Mouse (Mus musculus): ENCODE data around the gene Myadm. TPM values are rescaled to one million over a fixed set of nuclear protein-coding genes. Genes with fewer than 3 reads are reported as not detected.
A peak's percentile ranks its signal among the peaks of the same experiment; 100 is the strongest.

The Myadm gene
- polyA plus RNA-seq, 1 experiment from 2014 or later: 238 TPM

GRCm38 (mm10) chr7:3320856-3321255, 32.0 kb downstream of the Myadm start:
- H3K36me3 ChIP-seq (ENCODE audit: control insufficient read depth, insufficient read depth): no peaks in the 10 kb centered on the region
- H3K4me2 ChIP-seq (ENCODE audit: low read depth, low read length): no peak overlapping the region
- no peaks in the 10 kb centered on the region for H3K9me3 ChIP-seq (replicated peaks; ENCODE audit: control insufficient read depth, low read length)
- H3K4me1 ChIP-seq (ENCODE audit: control insufficient read depth, insufficient read depth, low read length): no peaks in the 10 kb centered on the region; the same call in 1 of the 2 replicates
- no peaks in the 10 kb centered on the region for H3K27me3 ChIP-seq (ENCODE audit: control insufficient read depth, insufficient read depth, low read length)
- H3K9ac ChIP-seq (ENCODE audit: low read length): no peak overlapping the region
- H3K4me3 ChIP-seq (ENCODE audit: low read length): no peak overlapping the region
- no peak for ATAC-seq (replicated peaks; ENCODE audit: extremely low read depth, insufficient read depth, low FRiP score)
- 59% methylated on average over 3 of the region's 3 CpGs for WGBS
- H3K27ac ChIP-seq (ENCODE audit: low read length): no peak overlapping the region

GRCm38 (mm10) chr7:3323826-3324225, 34.9 kb downstream of the Myadm start:
- no peaks in the 10 kb centered on the region for H3K4me1 ChIP-seq (ENCODE audit: control insufficient read depth, insufficient read depth, low read length)
- H3K36me3 ChIP-seq (ENCODE audit: control insufficient read depth, insufficient read depth): no peaks in the 10 kb centered on the region
- H3K4me2 ChIP-seq (ENCODE audit: low read depth, low read length): no peak overlapping the region
- no peak overlapping the region for H3K4me3 ChIP-seq (ENCODE audit: low read length)
- ATAC-seq (replicated peaks; ENCODE audit: extremely low read depth, insufficient read depth, low FRiP score): no peak
- H3K9me3 ChIP-seq (replicated peaks; ENCODE audit: control insufficient read depth, low read length): no peaks in the 10 kb centered on the region
- WGBS: 77% methylated on average over 1 of the region's 1 CpGs
- H3K27ac ChIP-seq (ENCODE audit: low read length): no peak overlapping the region
- H3K27me3 ChIP-seq (ENCODE audit: control insufficient read depth, insufficient read depth, low read length): 0 out of 2 replicates have a peak, but pooled peaks cover 3% of the 10 kb centered on the region
- no peak overlapping the region for H3K9ac ChIP-seq (ENCODE audit: low read length)

GRCm38 (mm10) chr7:3327961-3328360, 39.1 kb downstream of the Myadm start:
- H3K36me3 ChIP-seq (ENCODE audit: control insufficient read depth, insufficient read depth): no peaks in the 10 kb centered on the region
- H3K27me3 ChIP-seq (ENCODE audit: control insufficient read depth, insufficient read depth, low read length): peaks cover 23% of the 10 kb centered on the region
- H3K9ac ChIP-seq (ENCODE audit: low read length): no peak overlapping the region
- H3K27ac ChIP-seq (ENCODE audit: low read length): no peak overlapping the region
- no peak overlapping the region for H3K4me2 ChIP-seq (ENCODE audit: low read depth, low read length)
- no peak overlapping the region for H3K4me3 ChIP-seq (ENCODE audit: low read length)
- 57% methylated on average over 4 of the region's 4 CpGs for WGBS
- no peaks in the 10 kb centered on the region for H3K9me3 ChIP-seq (replicated peaks; ENCODE audit: control insufficient read depth, low read length)
- H3K4me1 ChIP-seq (ENCODE audit: control insufficient read depth, insufficient read depth, low read length): peaks cover 15% of the 10 kb centered on the region
- no peak for ATAC-seq (replicated peaks; ENCODE audit: extremely low read depth, insufficient read depth, low FRiP score)

DNA sequence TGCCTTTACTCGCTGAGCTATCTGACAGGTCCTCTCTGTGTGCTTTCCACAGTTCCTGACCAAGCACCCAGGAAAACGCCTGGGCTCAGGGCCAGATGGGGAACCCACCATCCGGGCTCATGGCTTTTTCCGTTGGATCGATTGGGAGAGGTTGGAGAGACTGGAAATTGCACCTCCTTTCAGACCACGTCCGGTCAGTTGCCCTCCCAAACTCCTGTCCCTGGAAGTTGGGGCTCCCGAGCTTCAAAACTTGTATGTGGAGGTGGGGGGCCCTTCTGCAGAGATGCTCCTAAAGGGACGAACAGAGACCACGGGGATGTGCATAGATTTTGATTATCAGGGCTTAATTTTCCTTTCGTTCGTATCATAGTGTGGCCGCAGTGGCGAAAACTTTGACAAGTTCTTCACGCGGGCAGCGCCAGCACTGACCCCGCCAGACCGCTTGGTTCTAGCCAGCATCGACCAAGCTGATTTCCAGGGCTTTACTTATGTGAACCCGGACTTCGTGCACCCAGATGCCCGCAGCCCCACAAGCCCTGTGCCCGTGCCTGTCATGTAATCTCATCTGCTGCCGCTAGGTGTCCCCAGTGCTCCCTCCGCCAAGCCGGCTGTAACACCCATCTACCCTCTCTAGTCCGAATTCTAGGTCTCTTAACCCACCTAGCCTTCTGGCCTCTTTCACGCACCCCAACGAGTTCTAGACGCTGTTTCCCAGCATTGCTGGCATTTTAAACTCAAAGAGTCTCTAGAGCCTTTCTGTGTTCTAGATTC, 41.1 kb downstream of the Myadm start:
- 19% methylated on average over 31 of the region's 31 CpGs for WGBS
- no peaks in the 10 kb centered on the region for H3K36me3 ChIP-seq (ENCODE audit: control insufficient read depth, insufficient read depth)
- peaks cover 36% of the 10 kb centered on the region for H3K27me3 ChIP-seq (ENCODE audit: control insufficient read depth, insufficient read depth, low read length)
- peak overlapping the region; percentile 44; the same call in 1 of the 2 replicates for H3K4me2 ChIP-seq (ENCODE audit: low read depth, low read length)
- H3K4me1 ChIP-seq (ENCODE audit: control insufficient read depth, insufficient read depth, low read length): peaks cover 18% of the 10 kb centered on the region
- H3K9ac ChIP-seq (ENCODE audit: low read length): 0 out of 2 replicates have a peak overlapping the region, but pooled peaks have one; percentile 12
- ATAC-seq (replicated peaks; ENCODE audit: extremely low read depth, insufficient read depth, low FRiP score): peak; percentile 54
- H3K4me3 ChIP-seq (ENCODE audit: low read length): no peak overlapping the region
- no peak overlapping the region for H3K27ac ChIP-seq (ENCODE audit: low read length)
- H3K9me3 ChIP-seq (replicated peaks; ENCODE audit: control insufficient read depth, low read length): no peaks in the 10 kb centered on the region

GRCm38 (mm10) chr7:3331171-3331570, 42.3 kb downstream of the Myadm start:
- no peaks in the 10 kb centered on the region for H3K9me3 ChIP-seq (replicated peaks; ENCODE audit: control insufficient read depth, low read length)
- H3K9ac ChIP-seq (ENCODE audit: low read length): no peak overlapping the region; the same call in 1 of the 2 replicates
- no peak overlapping the region for H3K27ac ChIP-seq (ENCODE audit: low read length)
- peaks cover 38% of the 10 kb centered on the region for H3K27me3 ChIP-seq (ENCODE audit: control insufficient read depth, insufficient read depth, low read length)
- no peak for ATAC-seq (replicated peaks; ENCODE audit: extremely low read depth, insufficient read depth, low FRiP score)
- H3K4me3 ChIP-seq (ENCODE audit: low read length): peak overlapping the region; percentile 54
- H3K4me2 ChIP-seq (ENCODE audit: low read depth, low read length): peak overlapping the region; percentile 69
- 46% methylated on average over 6 of the region's 6 CpGs for WGBS
- H3K36me3 ChIP-seq (ENCODE audit: control insufficient read depth, insufficient read depth): no peaks in the 10 kb centered on the region
- H3K4me1 ChIP-seq (ENCODE audit: control insufficient read depth, insufficient read depth, low read length): peaks cover 18% of the 10 kb centered on the region

DNA sequence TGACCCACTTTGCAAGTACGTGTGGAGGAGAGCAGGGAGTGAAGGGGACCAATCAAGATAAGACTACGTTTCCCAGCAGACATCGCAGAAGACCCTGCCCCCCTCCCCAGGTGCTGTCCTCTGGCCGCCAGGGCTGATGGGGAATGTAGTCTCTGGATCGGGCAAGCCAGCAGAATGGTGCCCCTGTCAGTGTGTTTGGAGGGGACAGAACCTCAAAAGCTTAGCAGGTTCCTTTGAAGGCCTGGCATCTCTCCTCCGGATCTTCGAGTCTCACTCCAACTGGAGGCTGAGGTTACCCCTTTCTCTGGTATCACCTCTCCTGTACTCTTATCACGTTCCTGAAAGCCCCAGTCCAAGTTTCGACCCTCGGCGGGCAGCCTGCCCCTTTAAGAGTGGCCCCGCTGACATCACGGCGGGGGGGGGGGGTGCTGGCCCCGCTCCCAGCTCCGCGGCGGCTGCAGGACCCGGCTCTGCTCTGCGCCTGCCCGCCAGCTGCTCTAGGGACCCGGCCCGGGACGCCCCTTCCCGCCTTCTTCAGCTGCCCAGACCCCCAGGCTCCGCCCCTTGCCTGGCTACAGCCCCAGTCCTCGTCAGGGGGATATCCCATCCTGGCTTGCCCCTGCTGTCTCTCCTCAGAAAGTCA, 42.8 kb downstream of the Myadm start:
- Histone ChIP-seq H3K27ac (ENCODE audit: low read length) (no peak overlapping the region), H3K36me3 (ENCODE audit: control insufficient read depth, insufficient read depth) (no peaks in the 10 kb centered on the region), H3K27me3 (ENCODE audit: control insufficient read depth, insufficient read depth, low read length) (peaks cover 39% of the 10 kb centered on the region), H3K4me1 (ENCODE audit: control insufficient read depth, insufficient read depth, low read length) (peaks cover 18% of the 10 kb centered on the region), H3K4me2 (ENCODE audit: low read depth, low read length) (peak overlapping the region; percentile 69), H3K9me3 (replicated peaks; ENCODE audit: control insufficient read depth, low read length) (no peaks in the 10 kb centered on the region), H3K4me3 (ENCODE audit: low read length) (peak overlapping the region; percentile 54), H3K9ac (ENCODE audit: low read length) (peak overlapping the region; percentile 54)
- under 1% methylated on average over 24 of the region's 27 CpGs for WGBS
- ATAC-seq (replicated peaks; ENCODE audit: extremely low read depth, insufficient read depth, low FRiP score): peak; percentile 87

DNA sequence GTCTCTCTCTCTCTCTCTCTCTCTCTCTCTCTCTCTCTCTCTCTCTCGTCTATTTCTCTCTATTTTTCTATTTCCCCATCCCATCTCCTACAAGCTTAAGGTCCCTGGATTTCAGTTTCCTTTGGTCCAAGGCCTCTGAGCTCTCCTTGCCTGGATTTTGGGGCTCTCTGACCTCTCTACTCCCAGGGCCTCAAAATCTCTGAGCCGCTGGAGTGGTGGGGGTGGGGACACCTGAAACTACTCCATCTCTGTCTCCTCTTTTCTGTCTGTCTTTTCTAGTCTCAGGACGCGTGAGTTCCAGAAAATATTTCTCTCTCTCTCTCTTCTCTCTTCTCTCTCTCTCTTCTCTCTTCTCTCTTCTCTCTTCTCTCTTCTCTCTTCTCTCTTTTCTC, 43.3 kb downstream of the Myadm start:
- Histone ChIP-seq H3K4me2 (ENCODE audit: low read depth, low read length) (peak overlapping the region; percentile 69), H3K27me3 (ENCODE audit: control insufficient read depth, insufficient read depth, low read length) (peaks cover 41% of the 10 kb centered on the region), H3K36me3 (ENCODE audit: control insufficient read depth, insufficient read depth) (no peaks in the 10 kb centered on the region), H3K27ac (ENCODE audit: low read length) (0 out of 2 replicates have a peak overlapping the region, but pooled peaks have one; percentile 25), H3K9ac (ENCODE audit: low read length) (0 out of 2 replicates have a peak overlapping the region, but pooled peaks have one; percentile 54), H3K4me3 (ENCODE audit: low read length) (peak overlapping the region; percentile 54), H3K4me1 (ENCODE audit: control insufficient read depth, insufficient read depth, low read length) (peaks cover 18% of the 10 kb centered on the region), H3K9me3 (replicated peaks; ENCODE audit: control insufficient read depth, low read length) (no peaks in the 10 kb centered on the region)
- ATAC-seq (replicated peaks; ENCODE audit: extremely low read depth, insufficient read depth, low FRiP score): no peak
- WGBS: 0% methylated on average over 4 of the region's 4 CpGs

DNA sequence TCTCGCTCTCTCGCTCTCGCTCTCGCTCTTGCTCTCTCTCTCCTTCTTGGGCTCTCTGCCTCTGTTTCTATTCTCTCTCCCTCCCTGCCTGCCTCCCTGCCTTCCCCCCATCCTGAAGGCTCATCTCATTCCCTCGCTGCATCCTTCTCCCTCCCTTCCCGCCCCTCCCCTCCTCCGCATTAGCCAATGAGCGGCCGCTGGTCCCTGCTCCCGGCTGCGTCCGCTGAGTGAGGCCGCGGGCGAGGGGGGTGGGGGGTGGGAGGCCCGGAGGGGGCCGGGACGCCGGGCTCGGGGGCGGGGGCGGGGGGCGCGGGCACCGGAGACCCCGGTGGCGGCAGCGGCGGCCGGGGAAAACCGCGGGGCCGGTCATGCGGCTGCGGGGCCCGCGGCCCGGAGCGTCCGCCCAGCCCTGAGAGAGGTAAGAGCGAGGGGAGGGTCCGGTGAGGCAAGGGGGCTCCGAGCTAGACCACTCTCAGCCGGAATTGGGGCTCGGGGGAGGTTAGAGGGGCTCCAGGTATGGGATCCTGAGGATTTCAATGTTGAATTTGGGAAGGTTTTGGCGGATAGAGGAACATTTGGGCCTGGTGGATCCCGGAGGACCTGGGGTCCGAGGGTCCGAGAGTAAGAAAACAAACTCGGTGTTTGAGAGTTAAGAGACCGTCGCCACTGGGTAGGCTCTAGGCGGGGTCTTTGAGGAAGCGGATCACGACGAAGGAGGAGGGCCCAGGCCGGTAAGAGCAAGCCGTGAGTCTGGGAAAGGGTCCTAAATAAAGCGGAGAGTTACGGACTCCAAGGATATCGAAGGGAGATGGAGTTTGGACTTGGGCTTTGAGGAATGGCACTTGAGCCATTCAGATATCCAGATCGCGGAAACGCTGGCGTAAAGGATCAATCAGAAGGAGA, 44.0 kb downstream of the Myadm start, which contains the start of gene Cacng7:
TSS of gene Cacng7 (plus strand) at position 337 of the 903 bp plus-strand sequence.
- H3K36me3 ChIP-seq (ENCODE audit: control insufficient read depth, insufficient read depth): no peaks in the 10 kb centered on the region
- peak within 1 kb of the TSS; percentile 69 for H3K4me2 ChIP-seq (ENCODE audit: low read depth, low read length)
- peak; percentile 45; the same call in 1 of the 2 replicates for ATAC-seq (replicated peaks; ENCODE audit: extremely low read depth, insufficient read depth, low FRiP score)
- H3K27ac ChIP-seq (ENCODE audit: low read length): peak within 1 kb of the TSS; percentile 25; the same call in 1 of the 2 replicates
- peaks cover 18% of the 10 kb centered on the region for H3K4me1 ChIP-seq (ENCODE audit: control insufficient read depth, insufficient read depth, low read length)
- H3K9ac ChIP-seq (ENCODE audit: low read length): peak within 1 kb of the TSS; percentile 54
- WGBS: 2% methylated on average over 64 of the region's 65 CpGs
- no peaks in the 10 kb centered on the region for H3K9me3 ChIP-seq (replicated peaks; ENCODE audit: control insufficient read depth, low read length)
- peak within 1 kb of the TSS; percentile 54 for H3K4me3 ChIP-seq (ENCODE audit: low read length)
- peaks cover 41% of the 10 kb centered on the region for H3K27me3 ChIP-seq (ENCODE audit: control insufficient read depth, insufficient read depth, low read length)
